Mouse (Mus musculus) MEL (cell line): ENCODE data around the gene Birc6. TPM values are rescaled to one million over a fixed set of nuclear protein-coding genes. Genes with fewer than 3 reads are reported as not detected.

Experiments
- DNase-seq: peaks from one replicate; pipeline ENCODE4 v3.0.0; 2011; ENCODE audit warnings: low read depth, low spot score
- H3K27ac ChIP-seq: 2 replicates; pipeline ENCODE4 v1.5.1; 2012; ENCODE audit warnings: low read depth, mild to moderate bottlenecking, control low read depth, low read length, moderate library complexity; ENCODE audit not compliant: control insufficient read depth
- H3K27me3 ChIP-seq, 2 experiments: fragments of 150-350 bp in 1 of 2; sonication (generic) in 1 of 2; 2 replicates each; pipeline ENCODE4 v1.6.1; 2012; ENCODE audit warnings: low read length in 2 of 2, mild to moderate bottlenecking in 2 of 2, improper control_type of control experiment in 1 of 2, moderate library complexity in 1 of 2; ENCODE audit not compliant: insufficient read depth in 2 of 2, control insufficient read depth in 1 of 2
- H3K36me3 ChIP-seq, 2 experiments: 2 replicates each; pipeline ENCODE4 v1.6.1; 2012 to 2014; ENCODE audit warnings: low read length in 2 of 2, improper control_type of control experiment in 1 of 2, inconsistent platforms in 1 of 2, mild to moderate bottlenecking in 1 of 2; ENCODE audit not compliant: insufficient read depth in 2 of 2, control insufficient read depth in 1 of 2
- H3K4me1 ChIP-seq, 2 experiments: fragments of 150-350 bp in 1 of 2; sonication (generic) in 1 of 2; 2 replicates each; pipeline ENCODE4 v1.6.1; 2012; ENCODE audit warnings: low read length in 2 of 2, improper control_type of control experiment in 1 of 2, mild to moderate bottlenecking in 1 of 2; ENCODE audit not compliant: insufficient read depth in 2 of 2, control insufficient read depth in 1 of 2
- H3K4me3 ChIP-seq, 2 experiments: fragments of 150-350 bp in 1 of 2; sonication (generic) in 1 of 2; 2 replicates each; pipeline ENCODE4 v1.5.1; 2012; ENCODE audit warnings: low read depth in 2 of 2, low read length in 2 of 2, mild to moderate bottlenecking in 2 of 2, moderate library complexity in 2 of 2, control low read depth in 1 of 2, improper control_type of control experiment in 1 of 2; ENCODE audit not compliant: control insufficient read depth in 1 of 2, insufficient read depth in 1 of 2
- H3K79me2 ChIP-seq: 2 replicates; pipeline ENCODE4 v1.6.1; 2012; ENCODE audit warnings: mild to moderate bottlenecking, low read length, moderate library complexity; ENCODE audit not compliant: control insufficient read depth, poor library complexity, insufficient read depth
- H3K9ac ChIP-seq: 2 replicates; pipeline ENCODE4 v1.6.1; 2012; ENCODE audit warnings: low read depth, mild to moderate bottlenecking, control low read depth, low read length, moderate library complexity; ENCODE audit not compliant: control insufficient read depth, poor library complexity, severe bottlenecking
- H3K9me3 ChIP-seq: fragments of 150-350 bp; sonication (generic); replicated peaks from 2 replicates; pipeline ENCODE4 v1.6.1; 2012; ENCODE audit warnings: mild to moderate bottlenecking, low read length, improper control_type of control experiment, moderate library complexity; ENCODE audit not compliant: insufficient read depth
- CHD2 ChIP-seq: IDR thresholded peaks from 2 replicates; pipeline ENCODE4 v1.6.1; 2011; ENCODE audit warnings: low read length, improper control_type of control experiment
- CTCF ChIP-seq, 3 experiments: IDR thresholded peaks in 2 of 3; conservative IDR thresholded peaks in 1 of 3; 2 replicates each; pipeline ENCODE4 v1.5.1; 2011 to 2012; ENCODE audit warnings: low read length in 3 of 3, low read depth in 2 of 3, mild to moderate bottlenecking in 2 of 3, improper control_type of control experiment in 1 of 3, inconsistent platforms in 1 of 3, mixed read lengths in 1 of 3, moderate library complexity in 1 of 3; ENCODE audit not compliant: control insufficient read depth in 1 of 3, insufficient read depth in 1 of 3, poor library complexity in 1 of 3, severe bottlenecking in 1 of 3
- E2F4 ChIP-seq: IDR thresholded peaks from 2 replicates; pipeline ENCODE4 v1.6.1; 2011; ENCODE audit warnings: low read depth, low read length, improper control_type of control experiment, borderline replicate concordance
- ETS1 ChIP-seq: IDR thresholded peaks from 2 replicates; pipeline ENCODE4 v1.6.1; 2012; ENCODE audit warnings: low read depth, mild to moderate bottlenecking, inconsistent platforms, low read length, improper control_type of control experiment, moderate library complexity
- GATA1 ChIP-seq: IDR thresholded peaks from 2 replicates; pipeline ENCODE4 v1.6.1; 2011; ENCODE audit warnings: low read depth, low read length, improper control_type of control experiment
- HCFC1 ChIP-seq: IDR thresholded peaks from 2 replicates; pipeline ENCODE4 v1.6.1; 2012; ENCODE audit warnings: low read depth, mild to moderate bottlenecking, inconsistent platforms, low read length, improper control_type of control experiment, moderate library complexity
- MXI1 ChIP-seq: IDR thresholded peaks from 2 replicates; pipeline ENCODE4 v1.6.1; 2011; ENCODE audit warnings: mild to moderate bottlenecking, low read depth, low read length, improper control_type of control experiment
- MYB ChIP-seq: IDR thresholded peaks from 2 replicates; pipeline ENCODE4 v1.6.1; 2011; ENCODE audit warnings: mild to moderate bottlenecking, low read depth, low read length, improper control_type of control experiment
- MYC ChIP-seq: IDR thresholded peaks from 2 replicates; pipeline ENCODE4 v1.6.1; 2011; ENCODE audit warnings: low read depth, mild to moderate bottlenecking, low read length, improper control_type of control experiment, moderate library complexity
- NELFE ChIP-seq: IDR thresholded peaks from 2 replicates; pipeline ENCODE4 v1.6.1; 2011; ENCODE audit warnings: low read depth, low read length, improper control_type of control experiment
- POLR2A ChIP-seq, 2 experiments: IDR thresholded peaks; 2 replicates each; pipeline ENCODE4 v1.6.1; 2011 to 2012; ENCODE audit warnings: low read length in 2 of 2, mild to moderate bottlenecking in 2 of 2, control low read depth in 1 of 2, improper control_type of control experiment in 1 of 2, low read depth in 1 of 2, moderate library complexity in 1 of 2; ENCODE audit not compliant: control insufficient read depth in 1 of 2, insufficient read depth in 1 of 2, poor library complexity in 1 of 2
- POLR2AphosphoS2 ChIP-seq: IDR thresholded peaks from 2 replicates; pipeline ENCODE4 v1.6.1; 2011; ENCODE audit warnings: low read length, improper control_type of control experiment
- POLR2AphosphoS5 ChIP-seq: IDR thresholded peaks from 2 replicates; pipeline ENCODE4 v1.6.1; 2012; ENCODE audit warnings: low read depth, borderline replicate concordance, mild to moderate bottlenecking, inconsistent platforms, low read length, moderate library complexity, mixed read lengths
- RAD21 ChIP-seq: IDR thresholded peaks from 2 replicates; pipeline ENCODE4 v1.6.1; 2011; ENCODE audit warnings: mild to moderate bottlenecking, low read depth, low read length, improper control_type of control experiment
- RCOR1 ChIP-seq: IDR thresholded peaks from 2 replicates; pipeline ENCODE4 v1.6.1; 2012; ENCODE audit warnings: low read depth, mild to moderate bottlenecking, inconsistent platforms, low read length, improper control_type of control experiment
- SIN3A ChIP-seq: IDR thresholded peaks from 2 replicates; pipeline ENCODE4 v1.6.1; 2012; ENCODE audit warnings: low read length, improper control_type of control experiment, inconsistent platforms
- SMC3 ChIP-seq: IDR thresholded peaks from 2 replicates; pipeline ENCODE4 v1.6.1; 2011; ENCODE audit warnings: low read depth, low read length, improper control_type of control experiment
- TAL1 ChIP-seq: IDR thresholded peaks from 2 replicates; pipeline ENCODE4 v1.6.1; 2012; ENCODE audit warnings: mild to moderate bottlenecking, inconsistent platforms, low read length, moderate library complexity, mixed read lengths
- TBP ChIP-seq: IDR thresholded peaks from 2 replicates; pipeline ENCODE4 v1.8.0; 2011; ENCODE audit warnings: low read depth, low read length, improper control_type of control experiment
- TCF12 ChIP-seq: IDR thresholded peaks from 2 replicates; pipeline ENCODE4 v1.6.1; 2014; ENCODE audit warnings: low read depth, mild to moderate bottlenecking, inconsistent platforms, low read length, improper control_type of control experiment, moderate library complexity
- USF1 ChIP-seq: IDR thresholded peaks from 2 replicates; pipeline ENCODE4 v1.6.1; 2014; ENCODE audit warnings: low read depth, mild to moderate bottlenecking, inconsistent platforms, low read length, improper control_type of control experiment, moderate library complexity
- ZC3H11A ChIP-seq: IDR thresholded peaks from 2 replicates; pipeline ENCODE4 v1.6.1; 2012; ENCODE audit warnings: low read depth, mild to moderate bottlenecking, inconsistent platforms, low read length, improper control_type of control experiment
- ZKSCAN1 ChIP-seq: IDR thresholded peaks from 2 replicates; pipeline ENCODE4 v1.6.1; 2012; ENCODE audit warnings: low read depth, mild to moderate bottlenecking, inconsistent platforms, low read length, improper control_type of control experiment, moderate library complexity
- ZMIZ1 ChIP-seq: IDR thresholded peaks from 2 replicates; pipeline ENCODE4 v1.6.1; 2012; ENCODE audit warnings: low read depth, mild to moderate bottlenecking, inconsistent platforms, low read length, improper control_type of control experiment, moderate library complexity
- polyA plus RNA-seq, 2 experiments: library from polyadenylated mRNA; stranded (reverse) in 1 of 2; unstranded in 1 of 2; fragments of >175 nt in 1 of 2; fragments of >200 nt in 1 of 2; gene quantifications; 2 replicates each; pipeline versions ENCODE4 v1.2.1 to v1.2.4; 2012; ENCODE audit warnings: low replicate concordance in 2 of 2, low read depth in 1 of 2; ENCODE audit not compliant: insufficient read length in 2 of 2, insufficient read depth in 1 of 2, missing spikeins in 1 of 2
- total RNA-seq: library from RNA; depleted of rRNA; stranded (reverse); fragments of 300-350 nt; gene quantifications from 2 replicates; pipeline ENCODE4 v1.2.3, GENCODE M21; 2012

Birc6 gene
- total and polyA plus RNA-seq, 3 experiments = 58.7 to 475 (median 67.3) TPM

DNA sequence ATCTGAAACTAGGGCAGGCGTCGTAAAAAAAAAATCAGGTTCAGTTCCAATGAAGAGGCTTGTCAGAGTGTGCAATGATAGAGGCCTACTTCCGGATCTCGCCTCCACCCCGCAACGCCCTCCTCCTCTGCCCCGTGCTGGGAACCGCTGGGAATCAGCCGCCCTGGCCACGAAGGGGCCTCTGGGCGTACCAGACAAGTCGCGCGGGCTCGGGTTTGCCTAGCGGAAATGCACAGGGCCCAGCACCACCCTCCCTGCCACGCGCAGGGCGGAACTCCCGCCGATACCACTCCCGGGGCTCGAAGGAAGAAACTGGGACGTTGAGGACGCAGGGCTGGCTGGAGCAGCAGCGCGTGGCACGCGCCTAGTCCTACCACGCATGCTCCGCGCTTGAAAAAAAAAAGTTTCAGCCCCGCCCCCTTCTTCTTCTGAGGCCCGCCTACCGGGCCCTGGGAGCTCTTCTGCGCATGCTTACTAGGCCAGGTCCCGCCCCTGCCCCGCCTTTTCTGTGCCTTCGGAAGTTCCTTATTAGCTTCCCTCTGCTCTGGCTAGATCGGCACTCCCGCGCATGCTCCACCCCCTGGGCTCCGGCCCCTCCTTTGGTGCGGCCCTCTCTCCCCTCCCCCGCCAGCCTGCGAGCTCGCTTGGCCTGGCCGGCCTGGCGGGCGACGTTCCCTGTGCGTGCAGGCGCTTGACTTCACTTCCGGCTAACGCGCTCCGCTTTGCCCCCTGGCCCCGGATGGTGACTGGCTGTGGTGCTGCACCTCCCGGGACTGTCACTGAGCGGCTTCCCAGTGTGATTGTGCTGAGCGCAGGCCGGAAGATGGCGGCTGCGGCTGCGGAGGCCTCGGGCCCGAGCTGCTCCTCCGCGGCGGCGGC, at the start of gene Birc6 (continued):
- TF ChIP-seq CTCF (IDR thresholded peaks at IDR 0.05 in 2 of 3, conservative IDR thresholded peaks at IDR 0.05 in 1 of 3; ENCODE audit: control insufficient read depth in 1 of 3, insufficient read depth in 1 of 3, low read depth in 2 of 3, low read length in 3 of 3, poor library complexity in 1 of 3, severe bottlenecking in 1 of 3) = no peak
- peak; percentile 47 for TF ChIP-seq TBP
- TF ChIP-seq MYB = no peak
- peak; percentile 74 for TF ChIP-seq NELFE
- peak; percentile 74 for TF ChIP-seq ZMIZ1

GRCm38 (mm10) chr17:74480361-74481069, 47.6 kb upstream of the Birc6 start:
- Histone ChIP-seq H3K9me3 (no peaks in the 10 kb centered on the region), H3K27ac (no peak overlapping the region), H3K4me1 (no peaks in the 10 kb centered on the region; a peak in 1 of 4 replicates), H3K36me3 (no peaks in the 10 kb centered on the region), H3K27me3 (peaks cover 0 to 7% of the 10 kb centered on the region in 2 experiments; a peak in 3 of 4 replicates), H3K79me2 (no peaks in the 10 kb centered on the region), H3K4me3 (no peak overlapping the region), H3K9ac (no peak overlapping the region)
- TF ChIP-seq MXI1 = no peak
- no peak for TF ChIP-seq SMC3
- no peak for TF ChIP-seq TBP
- TF ChIP-seq TAL1 = no peak
- no peak for TF ChIP-seq MYC
- TF ChIP-seq HCFC1 = no peak
- DNase-seq = no peak

- H3K36me3 ChIP-seq = peaks cover 2 to 15% of the 10 kb centered on the region in 2 experiments; a peak in 3 of 4 replicates
- peak within 1 kb of the TSS; percentile 94 for H3K9ac ChIP-seq
- H3K79me2 ChIP-seq = peaks cover 6% of the 10 kb centered on the region
- H3K27ac ChIP-seq = peak within 1 kb of the TSS; percentile 37
- no peaks in the 10 kb centered on the region for H3K9me3 ChIP-seq
- peak within 1 kb of the TSS; percentile 97 to 99 for H3K4me3 ChIP-seq
- H3K4me1 ChIP-seq = no peaks in the 10 kb centered on the region; a peak in 2 of 4 replicates
- peaks cover 0 to 3% of the 10 kb centered on the region in 2 experiments; a peak in 1 of 4 replicates for H3K27me3 ChIP-seq
- DNase-seq = peak; percentile 98
- TF ChIP-seq GATA1 (no peak), USF1 (0 out of 2 replicates have a peak, but pooled peaks have one; percentile 5), TBP (peak; percentile 54; the same call in 1 of the 2 replicates), POLR2AphosphoS2 (peak; percentile 41; the same call in 1 of the 2 replicates), MXI1 (peak; percentile 93), ETS1 (peak; percentile 75), TCF12 (no peak; the same call in 1 of the 2 replicates), CHD2 (peak; percentile 72), HCFC1 (peak; percentile 92), ZKSCAN1 (no peak), CTCF (IDR thresholded peaks at IDR 0.05 in 2 of 3, conservative IDR thresholded peaks at IDR 0.05 in 1 of 3; ENCODE audit: control insufficient read depth in 1 of 3, insufficient read depth in 1 of 3, low read depth in 2 of 3, low read length in 3 of 3, poor library complexity in 1 of 3, severe bottlenecking in 1 of 3) (no peak), SIN3A (peak; percentile 99), RAD21 (no peak), ZC3H11A (no peak), POLR2AphosphoS5 (no peak), RCOR1 (peak; percentile 51; the same call in 1 of the 2 replicates), ZMIZ1 (0 out of 2 replicates have a peak, but pooled peaks have one; percentile 65), POLR2A (IDR thresholded peaks at IDR 0.05; ENCODE audit: control insufficient read depth in 1 of 2, insufficient read depth in 1 of 2, low read depth in 1 of 2, low read length in 2 of 2, poor library complexity in 1 of 2) (peak; percentile 71 to 73; a peak in 3 of 4 replicates), E2F4 (no peak), NELFE (peak; percentile 75)
These were observed 38.8 kb upstream of the Birc6 start, which contains the start of gene Yipf4 for GRCm38 (mm10) chr17:74489024-74489900. Gene Yipf4 (plus strand): TSS chr17:74489493.
